Mouse (Mus musculus): ENCODE results near the gene Cchcr1. TPM values are rescaled to one million over a fixed set of nuclear protein-coding genes. Genes with fewer than 3 reads are reported as not detected.

Gene Cchcr1
- total RNA-seq, 2 experiments from 2014 or later, result 8.0 to 10.5 TPM

- DNase-seq (ENCODE audit: extremely low spot score in 1 of 2, low spot score in 1 of 2), result peak; percentile 47 to 79
Observed at GRCm38 (mm10) chr17:35513886-35514285, 3.0 kb upstream of the Cchcr1 start.

GRCm38 (mm10) chr17:35514756-35515155, 2.1 kb upstream of the Cchcr1 start:
- DNase-seq (ENCODE audit: extremely low spot score in 1 of 2, low spot score in 1 of 2), result no peak

- DNase-seq (ENCODE audit: extremely low spot score in 1 of 2, low spot score in 1 of 2), result no peak
Observed at GRCm38 (mm10) chr17:35515911-35516640, 824 bp upstream of the Cchcr1 start.

GRCm38 (mm10) chr17:35517526-35517925, 626 bp downstream of the Cchcr1 start:
- DNase-seq (ENCODE audit: extremely low spot score in 1 of 2, low spot score in 1 of 2), result no peak

GRCm38 (mm10) chr17:35524354-35524753, 7.5 kb downstream of the Cchcr1 start:
- no peak for DNase-seq (ENCODE audit: extremely low spot score in 1 of 2, low spot score in 1 of 2)

- DNase-seq (ENCODE audit: extremely low spot score in 1 of 2, low spot score in 1 of 2), result no peak
Observed at GRCm38 (mm10) chr17:35526644-35527043, 9.7 kb downstream of the Cchcr1 start.

GRCm38 (mm10) chr17:35532360-35532759, 15.5 kb downstream of the Cchcr1 start:
- DNase-seq (ENCODE audit: extremely low spot score in 1 of 2, low spot score in 1 of 2), result no peak

GRCm38 (mm10) chr17:35532901-35533300, 16.0 kb downstream of the Cchcr1 start, which contains the start of gene Psors1c2:
Gene Psors1c2 (plus strand): TSS chr17:35533201.
- no peak for DNase-seq (ENCODE audit: extremely low spot score in 1 of 2, low spot score in 1 of 2)

- DNase-seq (ENCODE audit: extremely low spot score in 1 of 2, low spot score in 1 of 2), result peak; percentile 53 to 86
Observed at GRCm38 (mm10) chr17:35534343-35534742, 17.4 kb downstream of the Cchcr1 start.

GRCm38 (mm10) chr17:35537421-35537820, 20.5 kb downstream of the Cchcr1 start:
- no peak for DNase-seq (ENCODE audit: extremely low spot score in 1 of 2, low spot score in 1 of 2)

- no peak for DNase-seq (ENCODE audit: extremely low spot score in 1 of 2, low spot score in 1 of 2)
Observed at GRCm38 (mm10) chr17:35538476-35538875, 21.6 kb downstream of the Cchcr1 start.

GRCm38 (mm10) chr17:35539540-35539939, 22.6 kb downstream of the Cchcr1 start:
- no peak for DNase-seq (ENCODE audit: extremely low spot score in 1 of 2, low spot score in 1 of 2)

GRCm38 (mm10) chr17:35542761-35543411, 26.0 kb downstream of the Cchcr1 start:
- no peak for DNase-seq (ENCODE audit: extremely low spot score in 1 of 2, low spot score in 1 of 2)

- DNase-seq (ENCODE audit: extremely low spot score in 1 of 2, low spot score in 1 of 2), result no peak
Observed at GRCm38 (mm10) chr17:35543412-35543861, 26.5 kb downstream of the Cchcr1 start.

GRCm38 (mm10) chr17:35544001-35544400, 27.1 kb downstream of the Cchcr1 start:
- DNase-seq (ENCODE audit: extremely low spot score in 1 of 2, low spot score in 1 of 2), result no peak

GRCm38 (mm10) chr17:35544680-35545079, 27.8 kb downstream of the Cchcr1 start:
- peak; percentile 58 to 72 for DNase-seq (ENCODE audit: extremely low spot score in 1 of 2, low spot score in 1 of 2)

- no peak for DNase-seq (ENCODE audit: extremely low spot score in 1 of 2, low spot score in 1 of 2)
Observed at GRCm38 (mm10) chr17:35547465-35547864, 30.6 kb downstream of the Cchcr1 start.

GRCm38 (mm10) chr17:35548636-35549035, 31.7 kb downstream of the Cchcr1 start:
- no peak for DNase-seq (ENCODE audit: extremely low spot score in 1 of 2, low spot score in 1 of 2)

GRCm38 (mm10) chr17:35549437-35550142, 32.7 kb downstream of the Cchcr1 start:
- DNase-seq (ENCODE audit: extremely low spot score in 1 of 2, low spot score in 1 of 2), result peak; percentile 52 to 54

- no peak for DNase-seq (ENCODE audit: extremely low spot score in 1 of 2, low spot score in 1 of 2)
Observed at GRCm38 (mm10) chr17:35550143-35550494, 33.2 kb downstream of the Cchcr1 start.

GRCm38 (mm10) chr17:35550871-35551270, 34.0 kb downstream of the Cchcr1 start:
- no peak for DNase-seq (ENCODE audit: extremely low spot score in 1 of 2, low spot score in 1 of 2)

All from layer of hippocampus, postnatal 25 days (tissue).